Mouse (Mus musculus) hindbrain, embryonic 16.5 days (tissue): Measurements from ENCODE around the gene Rasa3. TPM values are rescaled to one million over a fixed set of nuclear protein-coding genes. Genes with fewer than 3 reads are reported as not detected.

Source experiments
- ATAC-seq: fragments of 200-750 bp; cut with Nextera tagmentation; 2 replicates; pipeline ENCODE4 v1.8.0; 2017; ENCODE audit warnings: moderate TSS enrichment, moderate library complexity
- H3K27ac ChIP-seq: fragments of 300-500 bp; sonication (generic); 2 replicates; pipeline ENCODE4 v1.5.1; 2014; ENCODE audit warnings: low read depth, mild to moderate bottlenecking, control low read depth, low read length, moderate library complexity
- H3K27me3 ChIP-seq: fragments of 300-500 bp; sonication (generic); replicated peaks from 2 replicates; pipeline ENCODE4 v1.6.1; 2014; ENCODE audit warnings: low read length; ENCODE audit not compliant: control insufficient read depth, insufficient read depth
- H3K36me3 ChIP-seq: fragments of 300-500 bp; sonication (generic); 2 replicates; pipeline ENCODE4 v1.6.1; 2014; ENCODE audit warnings: mild to moderate bottlenecking, low read length, moderate library complexity, mixed read lengths; ENCODE audit not compliant: control insufficient read depth, insufficient read depth
- H3K4me1 ChIP-seq: fragments of 300-500 bp; sonication (generic); 2 replicates; pipeline ENCODE4 v1.6.1; 2014; ENCODE audit warnings: low read depth, low read length; ENCODE audit not compliant: control insufficient read depth, insufficient read depth
- H3K4me2 ChIP-seq: fragments of 300-500 bp; sonication (generic); 2 replicates; pipeline ENCODE4 v1.6.1; 2014; ENCODE audit warnings: mild to moderate bottlenecking, low read length, control low read depth, moderate library complexity
- H3K4me3 ChIP-seq: fragments of 300-500 bp; sonication (generic); 2 replicates; pipeline ENCODE4 v1.5.1; 2014; ENCODE audit warnings: mild to moderate bottlenecking, low read length, control low read depth, moderate library complexity
- H3K9ac ChIP-seq: fragments of 300-500 bp; sonication (generic); 2 replicates; pipeline ENCODE4 v1.6.1; 2014; ENCODE audit warnings: low read depth, mild to moderate bottlenecking, control low read depth, low read length, moderate library complexity
- H3K9me3 ChIP-seq: fragments of 300-500 bp; sonication (generic); 2 replicates; pipeline ENCODE4 v1.6.1; 2014; ENCODE audit warnings: mild to moderate bottlenecking, low read length, moderate library complexity; ENCODE audit not compliant: control insufficient read depth
- WGBS: fragments of 180-500 bp; shearing (Covaris S2); extraction: QIAGEN DNeasy Blood & Tissue Kit; methylation state at CpG from one replicate; pipeline ENCODE4 v1.1.7; 2014; 5-methylcytosine and 5-hydroxymethylcytosine counted together
- polyA plus RNA-seq: library from polyadenylated mRNA; unstranded; fragments of >200 nt; fragmentation: Nextera tagmentation; extraction: Ambion mirVana; gene quantifications from 2 replicates; pipeline ENCODE4 v1.2.1, GENCODE M21; 2015

Rasa3 gene
- polyA plus RNA-seq, 1 experiment from 2014 or later = 43.5 TPM

- Histone ChIP-seq H3K9ac (no peak overlapping the region), H3K4me3 (no peak overlapping the region), H3K4me1 (peaks cover 10% of the 10 kb centered on the region), H3K4me2 (no peak overlapping the region), H3K36me3 (no peaks in the 10 kb centered on the region), H3K27me3 (no peaks in the 10 kb centered on the region), H3K27ac (no peak overlapping the region), H3K9me3 (no peaks in the 10 kb centered on the region; the same call in 1 of the 2 replicates)
- WGBS = 51% methylated on average over 6 of the region's 6 CpGs
- no peak for ATAC-seq
These were observed 11.1 kb upstream of the Rasa3 start for GRCm38 (mm10) chr8:13688461-13688860.

GRCm38 (mm10) chr8:13687941-13688340 is 10.5 kb upstream of the Rasa3 start:
- Histone ChIP-seq H3K36me3 (no peaks in the 10 kb centered on the region), H3K4me1 (peaks cover 10% of the 10 kb centered on the region), H3K4me3 (no peak overlapping the region), H3K27ac (no peak overlapping the region), H3K4me2 (no peak overlapping the region), H3K9ac (no peak overlapping the region), H3K9me3 (no peaks in the 10 kb centered on the region; the same call in 1 of the 2 replicates), H3K27me3 (no peaks in the 10 kb centered on the region)
- no peak for ATAC-seq
- WGBS = 78% methylated on average over 4 of the region's 4 CpGs

- ATAC-seq = no peak
- Histone ChIP-seq H3K4me1 (peaks cover 3% of the 10 kb centered on the region), H3K4me3 (no peak overlapping the region), H3K27ac (no peak overlapping the region), H3K36me3 (no peaks in the 10 kb centered on the region), H3K27me3 (no peaks in the 10 kb centered on the region), H3K4me2 (no peak overlapping the region), H3K9ac (no peak overlapping the region), H3K9me3 (no peaks in the 10 kb centered on the region; the same call in 1 of the 2 replicates)
- WGBS = 94% methylated on average over 8 of the region's 8 CpGs
These were observed 9.8 kb upstream of the Rasa3 start for GRCm38 (mm10) chr8:13687101-13687717.

GRCm38 (mm10) chr8:13686426-13686825 is 9.0 kb upstream of the Rasa3 start:
- WGBS = 78% methylated on average over 7 of the region's 7 CpGs
- Histone ChIP-seq H3K4me2 (no peak overlapping the region), H3K9ac (no peak overlapping the region), H3K4me1 (peaks cover 2% of the 10 kb centered on the region), H3K27me3 (no peaks in the 10 kb centered on the region), H3K27ac (no peak overlapping the region), H3K9me3 (no peaks in the 10 kb centered on the region; the same call in 1 of the 2 replicates), H3K4me3 (no peak overlapping the region), H3K36me3 (no peaks in the 10 kb centered on the region)
- no peak for ATAC-seq

GRCm38 (mm10) chr8:13685674-13686314 is 8.4 kb upstream of the Rasa3 start:
- Histone ChIP-seq H3K4me3 (no peak overlapping the region), H3K9ac (no peak overlapping the region), H3K27me3 (no peaks in the 10 kb centered on the region), H3K9me3 (no peaks in the 10 kb centered on the region; the same call in 1 of the 2 replicates), H3K36me3 (no peaks in the 10 kb centered on the region), H3K4me2 (no peak overlapping the region), H3K27ac (no peak overlapping the region), H3K4me1 (peaks cover 2% of the 10 kb centered on the region)
- ATAC-seq = 0 out of 2 replicates have a peak, but pooled peaks have one; percentile 32
- WGBS = 88% methylated on average over 16 of the region's 16 CpGs

GRCm38 (mm10) chr8:13684131-13684530 is 6.7 kb upstream of the Rasa3 start:
- no peak overlapping the region for H3K27ac ChIP-seq
- no peak overlapping the region for H3K9ac ChIP-seq
- H3K4me1 ChIP-seq = peaks cover 2% of the 10 kb centered on the region
- 73% methylated on average over 7 of the region's 7 CpGs for WGBS
- H3K4me3 ChIP-seq = no peak overlapping the region
- H3K36me3 ChIP-seq = no peaks in the 10 kb centered on the region
- no peak for ATAC-seq
- H3K27me3 ChIP-seq = no peaks in the 10 kb centered on the region; the same call in 1 of the 2 replicates
- H3K4me2 ChIP-seq = no peak overlapping the region
- no peaks in the 10 kb centered on the region; the same call in 1 of the 2 replicates for H3K9me3 ChIP-seq

GRCm38 (mm10) chr8:13678182-13678581 is 779 bp upstream of the Rasa3 start:
- H3K27me3 ChIP-seq = no peaks in the 10 kb centered on the region; the same call in 1 of the 2 replicates
- H3K27ac ChIP-seq = no peak overlapping the region
- H3K4me3 ChIP-seq = peak overlapping the region; percentile 62
- ATAC-seq = no peak
- peaks cover 19% of the 10 kb centered on the region for H3K4me1 ChIP-seq
- no peak overlapping the region; the same call in 1 of the 2 replicates for H3K9ac ChIP-seq
- whole genome bisulfite sequencing = 42% methylated on average over 8 of the region's 8 CpGs
- no peaks in the 10 kb centered on the region for H3K36me3 ChIP-seq
- peak overlapping the region; percentile 81 for H3K4me2 ChIP-seq
- no peaks in the 10 kb centered on the region for H3K9me3 ChIP-seq

- Histone ChIP-seq H3K9ac (peak overlapping the region; percentile 67), H3K36me3 (no peaks in the 10 kb centered on the region), H3K27ac (peak overlapping the region; percentile 82), H3K4me2 (peak overlapping the region; percentile 81), H3K9me3 (no peaks in the 10 kb centered on the region), H3K4me3 (peak overlapping the region; percentile 62), H3K27me3 (no peaks in the 10 kb centered on the region; the same call in 1 of the 2 replicates), H3K4me1 (peaks cover 23% of the 10 kb centered on the region)
- under 1% methylated on average over 46 of the region's 47 CpGs for WGBS
- peak; percentile 62 for ATAC-seq
These were observed 546 bp downstream of the Rasa3 start for GRCm38 (mm10) chr8:13676701-13677412.

GRCm38 (mm10) chr8:13676302-13676700 is 1.1 kb downstream of the Rasa3 start:
- Histone ChIP-seq H3K27me3 (no peaks in the 10 kb centered on the region; the same call in 1 of the 2 replicates), H3K27ac (peak overlapping the region; percentile 82), H3K36me3 (no peaks in the 10 kb centered on the region), H3K9me3 (no peaks in the 10 kb centered on the region), H3K4me2 (peak overlapping the region; percentile 81), H3K9ac (peak overlapping the region; percentile 67), H3K4me1 (peaks cover 26% of the 10 kb centered on the region), H3K4me3 (peak overlapping the region; percentile 62)
- peak; percentile 22; the same call in 1 of the 2 replicates for ATAC-seq
- WGBS = under 1% methylated on average over 12 of the region's 12 CpGs
